8 mouse cellular contexts compared by ENCODE assay signal in the genomic region with DNA sequence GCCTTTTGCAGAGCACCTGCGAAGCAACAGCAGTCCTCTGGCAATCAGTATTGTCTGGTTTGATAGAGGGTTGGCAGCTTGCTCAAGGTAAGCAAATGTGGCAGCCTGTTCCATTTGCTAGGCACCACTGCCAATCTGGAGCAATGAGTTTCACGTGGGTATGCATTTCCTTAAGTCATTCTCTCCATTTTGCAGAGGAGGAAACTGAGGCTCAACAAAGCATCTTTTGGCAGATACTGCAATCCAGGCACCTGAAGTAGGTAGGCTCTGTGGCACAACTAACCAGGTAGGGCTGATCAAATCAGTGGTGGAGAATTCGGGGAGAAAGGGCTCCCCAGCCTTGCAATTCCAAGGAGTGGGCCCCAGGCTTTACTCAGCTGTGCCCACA. TPM values are rescaled to one million over a fixed set of nuclear protein-coding genes. Genes with fewer than 3 reads are reported as not detected.
DNase-seq lines count a peak whose midpoint lies in the region; ATAC-seq and TF ChIP-seq lines count a peak whose summit lies in the region.

A gene (plus strand): TSS at position 50 of the 388 bp plus-strand sequence.

- ATAC-seq in neural tube, embryonic 12.5 days (ENCODE audit: low FRiP score, low read depth) = no peak

- TF ChIP-seq CTCF in gastrocnemius, adult 2 months (IDR thresholded peaks at IDR 0.05) = no peak
- no peak for TF ChIP-seq CTCF in thymus, adult 2 months (IDR thresholded peaks at IDR 0.05; ENCODE audit: borderline replicate concordance, control insufficient read depth, extremely low read depth, insufficient read depth, low read length, poor library complexity)

- no peaks in the 10 kb centered on the region; the same call in 1 of the 2 replicates for H3K27me3 ChIP-seq in thymus, adult 2 months (ENCODE audit: control insufficient read depth, insufficient read depth, low read length)
- H3K27me3 ChIP-seq in neural tube, embryonic 12.5 days (replicated peaks) = peaks cover 13% of the 10 kb centered on the region; the same call in 1 of the 2 replicates

- H3K4me2 ChIP-seq in neural tube, embryonic 12.5 days (replicated peaks) = peak within 1 kb of the TSS; percentile 97

- TF ChIP-seq POLR2A in thymus, adult 2 months (IDR thresholded peaks at IDR 0.05; ENCODE audit: control insufficient read depth, extremely low read depth, insufficient read depth, low read length, poor library complexity) = no peak

- peak within 1 kb of the TSS; percentile 96 for H3K27ac ChIP-seq in gastrocnemius, adult 2 months
- H3K27ac ChIP-seq in thymus, adult 2 months (ENCODE audit: control insufficient read depth, insufficient read depth, low read length) = no peak within 1 kb of the TSS
- H3K27ac ChIP-seq in neural tube, embryonic 12.5 days = 0 out of 2 replicates have a peak within 1 kb of the TSS, but pooled peaks have one; percentile 46

- no peaks in the 10 kb centered on the region for H3K9me3 ChIP-seq in neural tube, embryonic 12.5 days

- 52% methylated on average over 3 of the region's 3 CpGs for WGBS in thymus, adult 2 months
- 23% methylated on average over 3 of the region's 3 CpGs for WGBS in neural tube, embryonic 12.5 days

- peak within 1 kb of the TSS; percentile 89 for H3K4me3 ChIP-seq in gastrocnemius, adult 2 months
- peak within 1 kb of the TSS; percentile 83 for H3K4me3 ChIP-seq in thymus, adult 2 months (ENCODE audit: control insufficient read depth, insufficient read depth, low read length)
- H3K4me3 ChIP-seq in neural tube, embryonic 12.5 days = peak within 1 kb of the TSS; percentile 79

- no peak for DNase-seq in gastrocnemius, adult 2 months
- no peak for DNase-seq in gastrocnemius, adult 8-10 months (ENCODE audit: low spot score in 2 of 2)
- no peak for DNase-seq in thymus, adult 2 months
- no peak for DNase-seq in thymus, postnatal 4 days
- DNase-seq in layer of hippocampus, postnatal 36 days = no peak
- DNase-seq in gastrocnemius, postnatal 25 days = no peak
- no peak for DNase-seq in spleen, postnatal 14 days (ENCODE audit: low spot score in 2 of 2)

- no peaks in the 10 kb centered on the region for H3K36me3 ChIP-seq in thymus, adult 2 months (ENCODE audit: control insufficient read depth, insufficient read depth, low read length)
- H3K36me3 ChIP-seq in neural tube, embryonic 12.5 days = no peaks in the 10 kb centered on the region

- intact Hi-C loops in gastrocnemius, adult 2 months (cut with DNase I) = loop anchor here (2.0 kb wide), 1 partner anchor 80 kb away; a partner anchor contains a TSS

- H3K9ac ChIP-seq in neural tube, embryonic 12.5 days = peak within 1 kb of the TSS; percentile 81

- peaks cover 9% of the 10 kb centered on the region; the same call in 1 of the 2 replicates for H3K4me1 ChIP-seq in thymus, adult 2 months (replicated peaks; ENCODE audit: control insufficient read depth, insufficient read depth, low read length)
- H3K4me1 ChIP-seq in neural tube, embryonic 12.5 days = peaks cover 16% of the 10 kb centered on the region

RNA-seq across cellular contexts. Expression of the gene that starts here (rescaled TPM):
- total RNA-seq in gastrocnemius, adult 2 months (2021) = 1 to 10 TPM; 5.0 to 7.0 TPM
- 10 to 100 TPM in 1 of 4 experiments, 1 to 10 TPM in 3; 6.3 to 12.0 (median 8.8) TPM for total RNA-seq in gastrocnemius, adult 8-10 months (2022)
- 4.7 and 8.2 TPM in 2 replicates for polyA plus RNA-seq in thymus, adult 2 months (2012; rRNA removed)
- total RNA-seq in layer of hippocampus, postnatal 36 days (2021) = 10 to 100 TPM; 34.7 to 38.8 TPM
- polyA plus RNA-seq in neural tube, embryonic 12.5 days (2016; fragmentation: Nextera tagmentation; extraction: Ambion mirVana) = 16.6 and 17.3 TPM in 2 replicates
- 1 to 10 TPM; 5.0 to 6.8 TPM for total RNA-seq in gastrocnemius, postnatal 25 days (2021)
